Mouse (Mus musculus): ENCODE results near the gene Tex12. TPM values are rescaled to one million over a fixed set of nuclear protein-coding genes. Genes with fewer than 3 reads are reported as not detected.

Gene Tex12
- polyA plus RNA-seq, 1 experiment from 2014 or later: not detected

GRCm38 (mm10) chr9:50593544-50593943 is 32.4 kb upstream of the Tex12 start:
- Histone ChIP-seq H3K27me3 (ENCODE audit: control insufficient read depth, insufficient read depth, low read depth, low read length) (no peaks in the 10 kb centered on the region), H3K9me3 (ENCODE audit: control insufficient read depth, low read length) (no peaks in the 10 kb centered on the region), H3K36me3 (ENCODE audit: control insufficient read depth, insufficient read depth, low read length) (peaks cover 20% of the 10 kb centered on the region), H3K9ac (ENCODE audit: low read length) (no peak overlapping the region), H3K4me1 (replicated peaks; ENCODE audit: control insufficient read depth, insufficient read depth, low read length) (no peaks in the 10 kb centered on the region), H3K27ac (ENCODE audit: low read length) (no peak overlapping the region), H3K4me2 (ENCODE audit: low read depth, low read length) (no peak overlapping the region), H3K4me3 (ENCODE audit: low read length) (no peak overlapping the region)
- WGBS: 79% methylated on average over 3 of the region's 3 CpGs
- no peak; the same call in 1 of the 2 replicates for ATAC-seq (ENCODE audit: low read depth)

DNA sequence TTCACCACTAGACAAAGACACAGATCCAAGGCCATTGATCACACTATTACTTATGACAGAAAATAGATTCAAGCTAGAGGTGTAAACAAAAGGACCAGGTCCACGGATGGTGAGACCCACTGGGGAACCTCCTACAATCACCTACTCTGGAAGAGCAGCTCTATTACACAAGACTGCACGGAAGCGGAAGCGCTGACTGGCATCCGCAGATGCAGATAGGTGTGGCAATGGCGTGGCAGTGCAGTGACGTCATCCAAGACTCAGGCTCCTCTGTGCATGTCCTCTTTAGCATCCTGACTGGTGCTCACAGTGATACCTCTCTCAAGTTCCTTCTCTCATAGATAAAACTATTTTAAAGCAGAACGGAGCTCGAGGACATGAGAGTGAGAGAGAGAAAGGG is 31.8 kb upstream of the Tex12 start:
- 87% methylated on average over 9 of the region's 9 CpGs for WGBS
- no peaks in the 10 kb centered on the region for H3K27me3 ChIP-seq (ENCODE audit: control insufficient read depth, insufficient read depth, low read depth, low read length)
- no peaks in the 10 kb centered on the region for H3K9me3 ChIP-seq (ENCODE audit: control insufficient read depth, low read length)
- no peak overlapping the region for H3K9ac ChIP-seq (ENCODE audit: low read length)
- no peak overlapping the region for H3K4me3 ChIP-seq (ENCODE audit: low read length)
- no peak for ATAC-seq (ENCODE audit: low read depth)
- no peaks in the 10 kb centered on the region for H3K4me1 ChIP-seq (replicated peaks; ENCODE audit: control insufficient read depth, insufficient read depth, low read length)
- H3K36me3 ChIP-seq (ENCODE audit: control insufficient read depth, insufficient read depth, low read length): peaks cover 14% of the 10 kb centered on the region
- no peak overlapping the region for H3K4me2 ChIP-seq (ENCODE audit: low read depth, low read length)
- H3K27ac ChIP-seq (ENCODE audit: low read length): no peak overlapping the region

GRCm38 (mm10) chr9:50590856-50591518 is 29.9 kb upstream of the Tex12 start:
- Histone ChIP-seq H3K9me3 (ENCODE audit: control insufficient read depth, low read length) (no peaks in the 10 kb centered on the region), H3K9ac (ENCODE audit: low read length) (no peak overlapping the region), H3K27me3 (ENCODE audit: control insufficient read depth, insufficient read depth, low read depth, low read length) (no peaks in the 10 kb centered on the region), H3K4me1 (replicated peaks; ENCODE audit: control insufficient read depth, insufficient read depth, low read length) (no peaks in the 10 kb centered on the region), H3K4me3 (ENCODE audit: low read length) (no peak overlapping the region), H3K36me3 (ENCODE audit: control insufficient read depth, insufficient read depth, low read length) (no peaks in the 10 kb centered on the region; the same call in 1 of the 2 replicates), H3K27ac (ENCODE audit: low read length) (no peak overlapping the region), H3K4me2 (ENCODE audit: low read depth, low read length) (no peak overlapping the region)
- no peak for ATAC-seq (ENCODE audit: low read depth)
- WGBS: 71% methylated on average over 10 of the region's 10 CpGs

DNA sequence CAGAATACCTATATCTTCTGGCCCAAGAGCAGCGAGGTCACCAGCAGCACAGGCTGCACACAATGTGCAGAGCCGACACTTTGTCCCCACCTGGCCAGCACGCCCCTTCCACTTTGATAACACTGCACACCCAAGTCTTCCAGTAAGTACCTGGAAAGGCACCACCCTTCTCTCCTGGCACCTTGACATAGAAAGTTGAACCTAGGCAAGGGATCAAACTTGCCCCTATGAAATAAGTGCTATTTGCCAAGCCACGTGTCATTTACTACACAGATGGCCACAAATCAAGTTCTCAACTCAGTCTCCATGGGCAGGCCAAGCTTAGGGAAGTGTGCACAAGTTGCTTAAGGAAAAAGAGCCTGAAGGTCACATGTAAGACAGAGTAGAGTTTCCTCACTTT is 25.8 kb upstream of the Tex12 start:
- Histone ChIP-seq H3K9ac (ENCODE audit: low read length) (no peak overlapping the region), H3K27ac (ENCODE audit: low read length) (no peak overlapping the region), H3K9me3 (ENCODE audit: control insufficient read depth, low read length) (no peaks in the 10 kb centered on the region), H3K36me3 (ENCODE audit: control insufficient read depth, insufficient read depth, low read length) (no peaks in the 10 kb centered on the region), H3K4me1 (replicated peaks; ENCODE audit: control insufficient read depth, insufficient read depth, low read length) (no peaks in the 10 kb centered on the region), H3K4me3 (ENCODE audit: low read length) (no peak overlapping the region), H3K27me3 (ENCODE audit: control insufficient read depth, insufficient read depth, low read depth, low read length) (no peaks in the 10 kb centered on the region), H3K4me2 (ENCODE audit: low read depth, low read length) (no peak overlapping the region)
- WGBS: 41% methylated on average over 4 of the region's 4 CpGs
- ATAC-seq (ENCODE audit: low read depth): no peak

DNA sequence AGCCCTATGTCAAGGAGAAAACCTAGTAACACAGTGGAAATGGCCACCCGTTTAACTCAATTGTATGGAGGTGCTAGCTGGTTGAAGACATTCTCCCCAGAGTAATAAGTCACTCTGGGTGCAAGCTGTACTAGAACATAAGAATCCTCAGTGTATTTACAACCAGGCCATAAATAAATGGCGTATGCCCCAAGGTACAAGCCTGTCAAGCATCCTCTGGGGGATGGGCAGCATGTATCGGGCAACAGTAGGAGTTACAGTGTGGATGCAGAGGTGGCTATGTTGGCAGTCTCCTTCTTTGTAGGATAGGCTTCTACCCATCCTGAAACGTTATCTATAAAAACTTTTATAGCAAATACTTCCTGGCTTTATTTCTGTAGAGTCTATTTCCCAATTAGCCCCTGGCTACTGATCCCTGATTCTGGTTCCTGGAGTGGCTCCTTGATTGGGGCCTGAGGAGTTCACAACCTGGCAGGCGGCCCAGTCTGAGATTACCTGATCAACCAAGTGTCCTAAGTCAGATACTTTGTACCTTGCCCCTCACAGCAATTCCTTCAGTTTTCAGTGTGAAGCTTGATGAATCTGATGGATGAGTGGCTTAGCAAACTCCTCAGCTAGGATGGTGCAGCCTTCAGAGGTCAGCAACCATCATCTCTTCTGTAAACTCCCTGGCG is 24.2 kb upstream of the Tex12 start:
- ATAC-seq (ENCODE audit: low read depth): no peak
- Histone ChIP-seq H3K27me3 (ENCODE audit: control insufficient read depth, insufficient read depth, low read depth, low read length) (no peaks in the 10 kb centered on the region), H3K4me2 (ENCODE audit: low read depth, low read length) (no peak overlapping the region), H3K27ac (ENCODE audit: low read length) (no peak overlapping the region), H3K4me1 (replicated peaks; ENCODE audit: control insufficient read depth, insufficient read depth, low read length) (no peaks in the 10 kb centered on the region), H3K4me3 (ENCODE audit: low read length) (no peak overlapping the region), H3K9me3 (ENCODE audit: control insufficient read depth, low read length) (no peaks in the 10 kb centered on the region), H3K9ac (ENCODE audit: low read length) (no peak overlapping the region), H3K36me3 (ENCODE audit: control insufficient read depth, insufficient read depth, low read length) (no peaks in the 10 kb centered on the region)
- 68% methylated on average over 6 of the region's 6 CpGs for WGBS

- H3K27me3 ChIP-seq (ENCODE audit: control insufficient read depth, insufficient read depth, low read depth, low read length): no peaks in the 10 kb centered on the region
- no peak overlapping the region for H3K9ac ChIP-seq (ENCODE audit: low read length)
- no peaks in the 10 kb centered on the region for H3K36me3 ChIP-seq (ENCODE audit: control insufficient read depth, insufficient read depth, low read length)
- ATAC-seq (ENCODE audit: low read depth): no peak
- H3K27ac ChIP-seq (ENCODE audit: low read length): no peak overlapping the region
- H3K4me1 ChIP-seq (replicated peaks; ENCODE audit: control insufficient read depth, insufficient read depth, low read length): no peaks in the 10 kb centered on the region
- no peak overlapping the region for H3K4me2 ChIP-seq (ENCODE audit: low read depth, low read length)
- no peak overlapping the region for H3K4me3 ChIP-seq (ENCODE audit: low read length)
- 20% methylated on average over 4 of the region's 4 CpGs for WGBS
- no peaks in the 10 kb centered on the region for H3K9me3 ChIP-seq (ENCODE audit: control insufficient read depth, low read length)
These were observed 19.2 kb upstream of the Tex12 start for GRCm38 (mm10) chr9:50580370-50580769.

DNA sequence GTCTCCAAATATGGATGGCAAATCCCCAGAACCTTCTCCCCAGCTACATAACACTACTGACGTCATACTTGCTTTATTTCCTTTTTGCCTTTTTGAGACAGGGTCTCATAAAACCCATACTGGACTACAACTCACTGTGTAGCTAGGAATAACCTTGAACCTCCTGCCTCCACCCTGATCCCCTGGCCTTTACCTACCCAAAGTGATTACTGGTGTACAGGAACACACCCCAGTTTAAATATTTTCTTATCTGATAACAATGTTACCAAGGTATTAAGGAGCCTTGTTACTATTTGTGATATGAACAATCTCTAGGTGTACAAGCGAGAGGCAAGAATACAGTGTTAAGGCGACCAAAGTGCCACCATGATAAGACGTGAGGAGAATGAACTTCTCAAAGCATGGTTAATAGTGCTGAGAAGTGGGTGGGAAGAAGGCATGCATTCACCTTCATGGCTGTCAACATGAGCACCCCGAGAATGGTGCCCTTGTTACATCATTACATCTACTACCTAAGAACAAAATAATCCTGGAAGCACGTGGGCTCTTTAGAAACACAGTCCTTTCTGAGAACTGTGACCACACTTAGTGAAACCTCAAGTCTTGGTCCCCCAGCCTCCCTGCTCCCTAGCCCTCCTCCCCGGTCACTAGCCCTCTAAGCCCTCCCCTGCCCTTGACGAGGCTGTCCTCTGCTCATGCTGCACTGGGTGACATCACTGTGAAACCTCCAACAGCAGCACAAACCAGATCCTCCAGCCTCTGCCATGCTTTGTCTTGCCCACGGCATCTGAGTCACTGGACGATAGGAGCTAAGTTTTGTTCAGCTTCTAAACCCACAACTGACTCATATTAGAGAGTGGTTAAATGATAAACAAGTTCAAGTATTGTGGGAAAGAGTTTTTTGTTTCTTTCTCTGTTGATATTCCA is 8.7 kb upstream of the Tex12 start:
- no peaks in the 10 kb centered on the region for H3K4me1 ChIP-seq (replicated peaks; ENCODE audit: control insufficient read depth, insufficient read depth, low read length)
- H3K9ac ChIP-seq (ENCODE audit: low read length): no peak overlapping the region
- no peaks in the 10 kb centered on the region for H3K36me3 ChIP-seq (ENCODE audit: control insufficient read depth, insufficient read depth, low read length)
- no peak overlapping the region for H3K4me2 ChIP-seq (ENCODE audit: low read depth, low read length)
- no peak overlapping the region for H3K4me3 ChIP-seq (ENCODE audit: low read length)
- 66% methylated on average over 10 of the region's 10 CpGs for WGBS
- no peak overlapping the region for H3K27ac ChIP-seq (ENCODE audit: low read length)
- H3K9me3 ChIP-seq (ENCODE audit: control insufficient read depth, low read length): no peaks in the 10 kb centered on the region
- ATAC-seq (ENCODE audit: low read depth): no peak
- no peaks in the 10 kb centered on the region for H3K27me3 ChIP-seq (ENCODE audit: control insufficient read depth, insufficient read depth, low read depth, low read length)

DNA sequence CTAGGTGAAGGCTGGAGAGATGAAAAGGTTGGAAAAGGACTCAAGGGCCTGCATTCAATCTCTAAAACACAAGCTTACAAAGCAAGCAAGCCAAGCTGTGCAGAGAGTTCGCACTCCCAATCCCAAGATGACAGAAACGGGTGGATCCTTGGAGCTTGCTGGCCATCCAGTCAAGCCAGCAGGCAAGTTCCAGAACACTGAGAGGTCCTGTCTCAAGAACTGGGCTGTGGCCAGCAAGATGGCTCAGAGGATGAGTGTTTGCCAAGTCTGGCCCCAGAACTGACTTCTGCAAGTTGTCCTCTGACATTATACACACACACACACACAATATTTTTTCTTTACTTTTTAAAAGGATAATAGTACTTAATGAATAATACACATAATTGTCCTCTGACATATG is 6.8 kb upstream of the Tex12 start:
- H3K36me3 ChIP-seq (ENCODE audit: control insufficient read depth, insufficient read depth, low read length): no peaks in the 10 kb centered on the region
- H3K9ac ChIP-seq (ENCODE audit: low read length): no peak overlapping the region
- ATAC-seq (ENCODE audit: low read depth): no peak
- no peaks in the 10 kb centered on the region for H3K27me3 ChIP-seq (ENCODE audit: control insufficient read depth, insufficient read depth, low read depth, low read length)
- no peak overlapping the region for H3K4me2 ChIP-seq (ENCODE audit: low read depth, low read length)
- H3K9me3 ChIP-seq (ENCODE audit: control insufficient read depth, low read length): no peaks in the 10 kb centered on the region
- no peaks in the 10 kb centered on the region for H3K4me1 ChIP-seq (replicated peaks; ENCODE audit: control insufficient read depth, insufficient read depth, low read length)
- H3K4me3 ChIP-seq (ENCODE audit: low read length): no peak overlapping the region
- H3K27ac ChIP-seq (ENCODE audit: low read length): no peak overlapping the region
- WGBS: 80% methylated on average over 2 of the region's 2 CpGs

DNA sequence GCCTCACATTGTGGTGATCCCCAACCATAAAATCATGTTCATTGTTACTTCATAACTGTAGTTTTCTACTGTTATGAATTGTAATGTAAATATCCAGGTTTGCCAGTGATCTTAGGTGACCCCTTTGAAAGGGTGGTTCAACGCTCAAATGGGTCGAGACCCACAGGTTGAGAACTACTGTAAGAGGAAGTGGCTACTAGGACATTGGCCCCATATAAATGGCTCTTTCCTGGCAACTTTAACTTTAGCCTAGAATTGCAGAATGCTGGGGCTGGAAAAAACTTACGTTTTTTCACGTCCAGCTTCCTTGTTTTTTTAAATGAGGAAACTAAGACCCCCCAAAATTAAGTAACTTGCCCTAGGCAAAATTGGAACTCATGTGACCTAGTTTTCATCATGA is 6.2 kb upstream of the Tex12 start:
- H3K4me1 ChIP-seq (replicated peaks; ENCODE audit: control insufficient read depth, insufficient read depth, low read length): no peaks in the 10 kb centered on the region
- H3K4me3 ChIP-seq (ENCODE audit: low read length): no peak overlapping the region
- no peaks in the 10 kb centered on the region for H3K27me3 ChIP-seq (ENCODE audit: control insufficient read depth, insufficient read depth, low read depth, low read length)
- no peak for ATAC-seq (ENCODE audit: low read depth)
- H3K9ac ChIP-seq (ENCODE audit: low read length): no peak overlapping the region
- no peaks in the 10 kb centered on the region for H3K9me3 ChIP-seq (ENCODE audit: control insufficient read depth, low read length)
- no peak overlapping the region for H3K4me2 ChIP-seq (ENCODE audit: low read depth, low read length)
- WGBS: 75% methylated on average over 4 of the region's 4 CpGs
- H3K36me3 ChIP-seq (ENCODE audit: control insufficient read depth, insufficient read depth, low read length): no peaks in the 10 kb centered on the region
- no peak overlapping the region for H3K27ac ChIP-seq (ENCODE audit: low read length)

Measured in lung, embryonic 16.5 days (tissue).